Mouse (Mus musculus): ENCODE data around the gene Tasp1.

Gene Tasp1

DNA sequence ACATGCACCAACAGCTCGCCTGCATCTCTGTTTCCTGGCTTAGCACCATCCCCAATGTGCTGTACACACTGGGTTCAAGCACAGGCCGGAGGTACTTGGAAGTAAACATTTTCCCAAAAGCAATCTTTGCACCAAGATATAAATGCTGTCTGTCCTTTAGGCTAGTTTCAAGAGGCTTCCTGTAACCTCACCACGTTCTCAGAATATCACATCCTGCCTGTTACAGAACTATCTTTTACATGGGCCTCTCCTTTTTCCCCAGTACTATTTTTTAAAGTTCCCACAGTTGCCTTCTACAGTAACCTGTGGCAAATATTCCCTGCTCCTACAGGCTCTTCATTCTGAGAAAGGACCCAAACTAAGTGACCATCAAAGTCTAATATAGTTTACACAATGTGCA lies 8.5 kb upstream of the Tasp1 start:
- TF ChIP-seq GATA4 (IDR thresholded peaks at IDR 0.05; ENCODE audit: insufficient replicate concordance, low read length) = no peak

- no peak for TF ChIP-seq GATA4 (IDR thresholded peaks at IDR 0.05; ENCODE audit: insufficient replicate concordance, low read length)
These were observed 911 bp upstream of the Tasp1 start for GRCm38 (mm10) chr2:140067516-140067915.

DNA sequence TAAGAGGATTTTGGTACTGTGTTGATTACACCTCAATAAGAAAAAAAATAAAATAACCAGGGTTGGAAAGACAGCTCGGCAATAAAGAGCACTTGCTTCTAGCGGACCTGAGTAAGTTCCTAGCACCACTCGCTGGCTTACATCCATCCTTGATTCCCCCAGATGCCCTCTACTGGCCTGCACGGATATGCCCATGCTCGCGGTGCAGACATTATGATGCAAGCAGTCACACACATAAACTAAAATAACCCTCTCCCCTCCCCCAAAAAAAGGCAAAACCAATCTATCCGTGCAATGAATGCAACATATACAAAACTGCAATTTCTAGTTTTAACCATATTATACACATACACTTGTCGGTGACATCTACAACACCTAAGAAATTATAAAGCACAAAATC lies 929 bp downstream of the Tasp1 start:
- no peak for TF ChIP-seq GATA4 (IDR thresholded peaks at IDR 0.05; ENCODE audit: insufficient replicate concordance, low read length)

DNA sequence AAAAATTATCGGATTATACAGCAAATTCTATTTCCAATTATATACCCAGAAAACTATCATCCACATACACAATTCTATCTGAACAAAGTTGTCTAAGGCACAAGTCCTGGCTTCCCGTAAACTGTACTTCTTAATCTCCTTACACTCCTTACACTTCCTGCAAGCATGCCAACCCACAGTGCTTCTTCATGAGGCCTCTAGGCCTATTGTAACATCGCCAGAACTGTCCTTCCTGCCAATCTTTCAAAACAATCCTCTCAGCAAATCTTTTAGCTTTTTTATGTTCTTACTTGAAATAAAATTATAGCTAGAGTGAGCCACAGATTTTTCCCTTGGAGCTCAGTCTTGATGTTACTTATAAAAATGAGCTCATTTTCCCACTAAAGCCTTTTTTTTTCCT lies 5.1 kb downstream of the Tasp1 start:
- TF ChIP-seq GATA4 (IDR thresholded peaks at IDR 0.05; ENCODE audit: insufficient replicate concordance, low read length) = no peak

GRCm38 (mm10) chr2:140060092-140060867 lies 6.3 kb downstream of the Tasp1 start:
- no peak for TF ChIP-seq GATA4 (IDR thresholded peaks at IDR 0.05; ENCODE audit: insufficient replicate concordance, low read length)

- no peak for TF ChIP-seq GATA4 (IDR thresholded peaks at IDR 0.05; ENCODE audit: insufficient replicate concordance, low read length)
These were observed 8.5 kb downstream of the Tasp1 start for GRCm38 (mm10) chr2:140058125-140058524.

- TF ChIP-seq GATA4 (IDR thresholded peaks at IDR 0.05; ENCODE audit: insufficient replicate concordance, low read length) = no peak
These were observed 14.9 kb downstream of the Tasp1 start for GRCm38 (mm10) chr2:140051607-140052126.

- TF ChIP-seq GATA4 (IDR thresholded peaks at IDR 0.05; ENCODE audit: insufficient replicate concordance, low read length) = no peak
These were observed 24.0 kb downstream of the Tasp1 start for GRCm38 (mm10) chr2:140042522-140043131.

DNA sequence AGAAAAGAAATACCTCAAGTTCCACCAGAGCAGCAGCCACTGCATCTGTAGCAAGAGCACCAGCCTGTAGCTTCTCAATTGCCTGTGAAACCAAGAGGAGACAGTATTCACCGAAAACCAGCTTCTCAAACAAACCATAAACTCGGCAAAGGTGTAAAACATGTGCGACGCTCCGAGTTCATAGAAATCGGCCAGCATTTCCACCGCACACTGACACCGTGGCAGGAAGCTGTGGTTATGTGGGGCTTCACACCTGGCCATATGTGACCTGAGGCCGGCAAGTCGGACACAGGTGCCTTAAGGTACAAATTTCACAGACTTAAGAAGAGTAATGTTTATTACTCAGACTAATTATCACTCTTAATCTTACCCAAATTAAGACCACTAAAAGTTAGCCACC lies 24.5 kb downstream of the Tasp1 start:
- no peak for TF ChIP-seq GATA4 (IDR thresholded peaks at IDR 0.05; ENCODE audit: insufficient replicate concordance, low read length)

DNA sequence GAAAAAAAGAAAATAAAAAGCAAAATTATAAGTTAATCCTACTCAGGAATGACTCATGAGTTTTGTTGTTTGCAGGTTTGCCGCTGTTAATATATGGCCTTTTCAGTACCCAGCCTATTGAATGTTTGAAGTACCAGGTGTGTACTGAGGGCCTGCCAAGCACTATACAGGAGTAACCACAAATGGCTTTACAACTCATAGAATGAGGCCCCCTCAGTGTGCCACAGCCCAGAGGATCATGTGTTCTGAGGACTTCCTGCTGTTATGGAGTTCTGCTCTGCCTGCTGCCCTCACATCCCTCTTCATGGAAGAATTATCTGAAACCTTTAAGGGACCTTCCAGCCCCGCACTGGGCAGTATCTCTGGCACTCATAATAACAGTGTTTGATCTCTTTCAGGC lies 29.1 kb downstream of the Tasp1 start:
- no peak for TF ChIP-seq GATA4 (IDR thresholded peaks at IDR 0.05; ENCODE audit: insufficient replicate concordance, low read length)

DNA sequence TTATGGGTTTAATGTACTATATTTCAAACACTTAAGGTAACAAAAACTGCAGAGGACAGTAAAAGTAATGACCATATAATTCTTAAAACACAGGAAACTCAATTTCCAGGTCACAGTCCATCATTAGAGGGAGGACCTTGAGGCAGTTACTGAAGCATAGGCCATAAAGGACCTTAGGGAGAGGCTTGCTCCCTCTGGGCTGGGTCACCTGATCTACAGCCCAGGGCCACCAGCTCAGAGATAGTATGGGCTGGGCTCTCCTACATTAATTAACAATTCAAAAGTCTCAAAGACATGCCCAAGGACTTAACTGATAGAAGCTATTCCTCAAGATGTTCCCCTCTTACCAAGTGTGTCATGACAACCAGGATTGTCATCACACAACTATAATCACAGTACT lies 29.8 kb downstream of the Tasp1 start:
- TF ChIP-seq GATA4 (IDR thresholded peaks at IDR 0.05; ENCODE audit: insufficient replicate concordance, low read length) = no peak

DNA sequence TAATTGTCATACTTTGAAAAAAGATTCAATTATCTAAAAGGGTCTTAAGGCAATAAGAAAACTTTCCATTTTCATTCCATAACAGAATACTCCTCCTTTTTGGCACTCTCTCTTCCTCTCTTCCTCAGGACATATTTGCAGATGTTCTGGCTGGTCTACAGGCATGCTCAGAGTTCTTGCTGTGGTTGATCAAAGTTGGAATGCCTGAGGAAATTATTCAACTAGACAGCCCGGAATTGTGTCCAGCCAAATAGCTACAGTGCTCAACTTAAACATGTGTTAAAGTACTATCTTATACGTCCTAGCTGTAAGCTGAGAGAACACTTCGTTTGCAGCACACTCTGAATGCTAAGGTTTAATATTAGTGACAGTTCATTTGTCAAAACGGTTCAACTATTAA lies 41.7 kb downstream of the Tasp1 start:
- no peak for TF ChIP-seq GATA4 (IDR thresholded peaks at IDR 0.05; ENCODE audit: insufficient replicate concordance, low read length)

DNA sequence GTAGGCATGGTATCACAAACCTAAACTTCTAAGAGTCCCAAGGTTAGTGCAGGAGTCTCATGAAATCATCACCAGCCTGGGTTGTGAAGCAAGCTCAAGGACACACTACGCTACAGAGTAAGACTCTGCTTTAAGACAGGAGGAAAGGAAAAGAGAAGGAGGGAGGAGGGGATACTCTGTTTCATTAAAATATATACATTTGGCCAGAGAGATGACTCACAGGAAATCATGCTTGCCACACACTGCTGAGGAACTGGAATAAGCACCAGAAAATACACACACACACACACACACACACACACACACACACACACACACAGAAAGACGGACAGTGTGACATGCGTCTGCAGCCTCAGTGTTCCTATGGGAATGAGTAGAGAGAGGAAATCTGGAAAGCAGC lies 59.2 kb downstream of the Tasp1 start:
- TF ChIP-seq GATA4 (IDR thresholded peaks at IDR 0.05; ENCODE audit: insufficient replicate concordance, low read length) = no peak

DNA sequence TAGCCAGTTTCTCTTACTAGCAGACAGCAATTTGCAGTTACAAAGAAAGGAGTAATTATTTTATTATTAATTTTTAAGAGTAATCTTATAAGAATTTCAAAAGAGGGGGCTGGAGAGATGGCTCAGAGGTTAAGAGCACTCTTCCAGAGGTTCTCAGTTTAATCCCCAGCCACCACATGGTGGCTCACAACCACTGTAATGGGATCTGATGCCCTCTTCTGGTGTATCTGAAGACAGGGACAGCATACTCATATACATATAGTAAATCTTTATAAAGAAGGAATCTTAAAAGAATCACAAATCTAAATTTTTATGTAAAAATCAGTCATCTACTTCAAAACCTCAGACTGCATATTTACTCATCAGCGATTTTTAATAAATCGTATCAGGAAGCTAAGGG lies 68.4 kb downstream of the Tasp1 start:
- no peak for TF ChIP-seq GATA4 (IDR thresholded peaks at IDR 0.05; ENCODE audit: insufficient replicate concordance, low read length)

DNA sequence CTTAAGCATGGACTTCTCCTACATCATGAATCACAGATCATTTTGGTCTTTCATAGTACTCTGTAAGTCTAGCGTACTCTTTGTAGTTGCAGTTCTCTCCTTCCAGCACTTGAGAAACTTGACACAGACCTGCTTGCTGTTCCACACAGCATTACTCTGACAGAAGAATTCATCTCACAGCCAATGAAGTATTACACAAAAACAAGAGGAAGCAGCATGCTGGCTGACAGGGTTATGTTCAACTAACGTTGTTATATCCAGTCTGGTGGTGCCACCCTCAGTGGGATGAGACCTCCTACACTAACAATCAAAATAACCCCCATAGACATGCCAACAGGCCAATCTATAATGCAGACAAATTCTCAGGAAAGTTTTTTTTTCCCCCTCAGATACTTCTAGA lies 99.2 kb downstream of the Tasp1 start:
- TF ChIP-seq GATA4 (IDR thresholded peaks at IDR 0.05; ENCODE audit: insufficient replicate concordance, low read length) = no peak

DNA sequence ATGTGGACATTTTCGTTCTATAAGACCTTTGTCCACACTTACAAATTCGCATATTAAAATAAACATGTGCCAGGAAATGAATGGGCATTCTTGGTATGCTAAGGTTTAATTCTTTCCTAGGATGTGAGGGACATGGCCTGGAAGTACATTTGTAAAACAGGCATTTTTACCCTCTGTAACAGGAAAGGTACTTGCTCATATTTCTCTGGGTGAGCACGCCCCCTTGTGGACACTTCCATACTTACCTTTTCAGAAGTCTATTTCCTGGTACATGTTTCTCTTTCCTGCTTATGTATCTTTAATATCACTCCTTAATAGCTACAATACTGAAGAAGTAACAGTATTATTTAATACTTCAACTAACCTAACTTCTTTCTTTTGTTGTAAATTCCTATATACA lies 100.3 kb downstream of the Tasp1 start:
- no peak for TF ChIP-seq GATA4 (IDR thresholded peaks at IDR 0.05; ENCODE audit: insufficient replicate concordance, low read length)

GRCm38 (mm10) chr2:139948843-139949242 lies 117.8 kb downstream of the Tasp1 start:
- no peak for TF ChIP-seq GATA4 (IDR thresholded peaks at IDR 0.05; ENCODE audit: insufficient replicate concordance, low read length)

Data from liver, adult (tissue).